ENCODE assay signal across 26 mouse cellular contexts in genomic region chr2:131166172-131166571, GRCm38 (mm10). TPM values are rescaled to one million over a fixed set of nuclear protein-coding genes. Genes with fewer than 3 reads are reported as not detected.
DNase-seq lines count a peak whose midpoint lies in the region; TF ChIP-seq lines count a peak whose summit lies in the region.
"Had no signal": no experiment of that assay in that cellular context is flagged by ENCODE, and none has a peak within 500 bp of the region (broad histone marks: within the 10 kb centered on the region; RNA-seq: fewer than 3 reads in every experiment).

No protein-coding gene starts in this region.

- H3K4me3 ChIP-seq in kidney, adult 2 months (ENCODE audit: insufficient read depth, low read depth, low read length): no peak overlapping the region
- H3K4me3 ChIP-seq in bone marrow macrophage, adult 2 months (ENCODE audit: insufficient read depth, low read length): no peak overlapping the region
- H3K4me3 ChIP-seq: embryonic facial prominence, embryonic 10.5 days; embryonic facial prominence, embryonic 12.5 days; forebrain, embryonic 13.5 days; forebrain, embryonic 15.5 days had no signal

- TF ChIP-seq POLR2A in kidney, adult 2 months (IDR thresholded peaks at IDR 0.05; ENCODE audit: low read depth, low read length): no peak
- TF ChIP-seq POLR2A in bone marrow macrophage, adult 2 months (IDR thresholded peaks at IDR 0.05; ENCODE audit: borderline replicate concordance, low read depth, low read length): no peak

- H3K27me3 ChIP-seq in kidney, adult 2 months (replicated peaks; ENCODE audit: control insufficient read depth, insufficient read depth, low read length): no peaks in the 10 kb centered on the region
- H3K27me3 ChIP-seq: forebrain, embryonic 15.5 days; Patski had no signal

- WGBS in kidney, adult 2 months: 77% methylated on average over 2 of the region's 2 CpGs

- H3K27ac ChIP-seq in kidney, adult 2 months (ENCODE audit: insufficient read depth, low read depth, low read length): peak overlapping the region; percentile 9; the same call in 1 of the 2 replicates
- peak overlapping the region; percentile 28 for H3K27ac ChIP-seq in bone marrow macrophage, adult 2 months (ENCODE audit: insufficient read depth, low read depth, low read length)
- H3K27ac ChIP-seq: embryonic facial prominence, embryonic 10.5 days; embryonic facial prominence, embryonic 12.5 days; forebrain, embryonic 13.5 days; forebrain, embryonic 15.5 days had no signal

- DNase-seq in kidney, adult 2 months: no peak
- DNase-seq in kidney, adult 11 months: no peak
- DNase-seq in heart, postnatal 4 days: no peak
- DNase-seq in adrenal gland, postnatal 36 days: no peak
- DNase-seq: adrenal gland, adult 8-10 months; adrenal gland, postnatal 14 days; cerebellum, adult 11-12 months; cerebellum, adult 2 months; cerebellum, adult 9-10 months; cerebellum, postnatal 10 days; cerebellum, postnatal 25 days; forebrain, postnatal 0 days had no signal

- TF ChIP-seq CTCF in kidney, adult 2 months (conservative IDR thresholded peaks at IDR 0.05; ENCODE audit: insufficient read depth, insufficient read length, low read depth, low read length): no peak
- no peak for TF ChIP-seq CTCF in bone marrow macrophage, adult 2 months (IDR thresholded peaks at IDR 0.05; ENCODE audit: low read depth, low read length)

- no peaks in the 10 kb centered on the region for H3K36me3 ChIP-seq in kidney, adult 2 months (ENCODE audit: control insufficient read depth, insufficient read depth, low read length)
- H3K36me3 ChIP-seq: embryonic facial prominence, embryonic 10.5 days; embryonic facial prominence, embryonic 12.5 days; forebrain, embryonic 15.5 days; G1E had no signal

- peaks cover 8% of the 10 kb centered on the region; the same call in 1 of the 2 replicates for H3K4me1 ChIP-seq in kidney, adult 2 months (ENCODE audit: control insufficient read depth, insufficient read depth, low read length)
- peaks cover 13% of the 10 kb centered on the region for H3K4me1 ChIP-seq in bone marrow macrophage, adult 2 months (ENCODE audit: control insufficient read depth, insufficient read depth, low read length)

RNA-seq across cellular contexts. Expression of gene 1700037H04Rik, which starts 6.3 kb away (rescaled TPM):
- polyA plus RNA-seq in kidney, adult 2 months (2012; rRNA removed): 107 and 112 TPM in 2 replicates
- polyA plus RNA-seq in bone marrow macrophage, adult 2 months (2012; ENCODE audit: insufficient read depth, insufficient read length, missing spikeins): 53.6 and 55.6 TPM in 2 replicates
- 10 to 100 TPM; 23.4 to 26.0 TPM for total RNA-seq in heart, postnatal 4 days (2021)
- 100 to 1,000 TPM in 1 of 2 experiments, 10 to 100 TPM in 1; 83.7 to 125 TPM for total RNA-seq in adrenal gland, postnatal 36 days (2021)

RNA-seq across cellular contexts. Expression of gene Cenpb, which starts 13.7 kb away (rescaled TPM):
- 95.3 and 105 TPM in 2 replicates for polyA plus RNA-seq in kidney, adult 2 months (2012; rRNA removed)
- 88.2 and 88.3 TPM in 2 replicates for polyA plus RNA-seq in bone marrow macrophage, adult 2 months (2012; ENCODE audit: insufficient read depth, insufficient read length, missing spikeins)
- 10 to 100 TPM; 76.5 to 78.4 TPM for total RNA-seq in heart, postnatal 4 days (2021)
- 10 to 100 TPM; 60.0 to 68.2 TPM for total RNA-seq in adrenal gland, postnatal 36 days (2021)

RNA-seq across cellular contexts. Expression of gene Cdc25b, which starts 20.6 kb away (rescaled TPM):
- 12.9 TPM in 2 replicates for polyA plus RNA-seq in kidney, adult 2 months (2012; rRNA removed)
- 47.1 and 56.5 TPM in 2 replicates for polyA plus RNA-seq in bone marrow macrophage, adult 2 months (2012; ENCODE audit: insufficient read depth, insufficient read length, missing spikeins)
- 10 to 100 TPM; 23.5 to 34.1 TPM for total RNA-seq in heart, postnatal 4 days (2021)
- total RNA-seq in adrenal gland, postnatal 36 days (2021): 1 to 10 TPM; 5.5 to 5.7 TPM

RNA-seq across cellular contexts. Expression of gene Spef1, which starts 20.9 kb away (rescaled TPM):
- polyA plus RNA-seq in kidney, adult 2 months (2012; rRNA removed): 4.6 and 5.2 TPM in 2 replicates
- polyA plus RNA-seq in bone marrow macrophage, adult 2 months (2012; ENCODE audit: insufficient read depth, insufficient read length, missing spikeins): 7.1 and 8.9 TPM in 2 replicates
- 1 to 10 TPM; 6.3 to 7.2 TPM for total RNA-seq in heart, postnatal 4 days (2021)
- total RNA-seq in adrenal gland, postnatal 36 days (2021): 1 to 10 TPM; 4.9 to 6.1 TPM

RNA-seq across cellular contexts. Expression of gene Gm11037, which starts 32.9 kb away (rescaled TPM):
- not detected in 2 replicates for polyA plus RNA-seq in kidney, adult 2 months (2012; rRNA removed)
- not detected in 2 replicates for polyA plus RNA-seq in bone marrow macrophage, adult 2 months (2012; ENCODE audit: insufficient read depth, insufficient read length, missing spikeins)
- total RNA-seq in heart, postnatal 4 days (2021): not detected
- total RNA-seq in adrenal gland, postnatal 36 days (2021): not detected
- total RNA-seq: adrenal gland, adult 18-20 months; adrenal gland, adult 8-10 months; adrenal gland, postnatal 14 days; adrenal gland, postnatal 4 days; forebrain, postnatal 0 days; G1E had no signal
- polyA plus RNA-seq: activated CD4-positive, CD25-positive, alpha-beta regulatory T cell, adult 4 months; C2C12; cerebellum, adult 2 months; cortical plate, adult 2 months; embryonic facial prominence, embryonic 10.5 days; embryonic facial prominence, embryonic 12.5 days; embryonic facial prominence, embryonic 14.5 days; forebrain, embryonic 11.5 days; forebrain, embryonic 13.5 days; forebrain, embryonic 15.5 days; forebrain, postnatal 0 days; G1E; Patski had no signal
